Mouse (Mus musculus): ENCODE data around the gene Zfand4. TPM values are rescaled to one million over a fixed set of nuclear protein-coding genes. Genes with fewer than 3 reads are reported as not detected.
"Not testable (repeated sequence)": the region's sequence is repeated elsewhere in the genome, so short reads cannot be mapped to it uniquely, and the experiment has no call there.

The Zfand4 gene
- total RNA-seq (2017) = 18.5 and 25.0 TPM in 2 replicates

DNA sequence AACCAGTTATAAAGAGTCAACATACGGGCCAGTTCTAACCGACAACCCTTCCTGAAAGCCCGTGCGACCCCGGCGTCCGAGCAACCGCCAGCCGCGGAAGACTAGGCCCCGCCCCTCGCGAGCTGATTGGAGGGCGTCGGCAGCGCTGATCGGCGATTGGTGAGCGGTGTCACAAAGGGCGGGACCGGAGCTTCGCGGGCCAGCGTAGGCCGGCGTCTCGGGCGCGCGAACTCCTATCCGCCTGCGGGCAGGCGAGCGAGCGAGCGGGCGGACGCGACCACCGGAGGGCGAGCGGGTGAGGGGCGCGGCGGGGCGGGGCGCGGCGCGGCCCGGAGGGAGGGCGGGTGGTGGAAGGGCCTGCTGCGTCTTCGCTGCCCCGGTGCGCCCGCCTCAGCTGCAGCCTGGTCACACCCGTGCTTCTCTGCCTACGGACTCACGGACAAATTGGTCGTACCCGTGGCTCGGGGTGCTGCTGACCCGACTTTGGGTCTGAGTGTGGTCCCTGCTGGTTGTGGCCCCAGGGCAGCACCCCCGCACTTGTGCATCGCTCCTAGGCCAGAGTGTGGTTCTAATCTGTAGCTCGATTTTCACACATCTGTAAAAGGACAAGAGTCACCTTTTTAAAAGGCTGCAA is at the start of gene Zfand4:
TSS of gene Zfand4 (plus strand) at position 205 of the 634 bp plus-strand sequence.
- ATAC-seq (replicated peaks; ENCODE audit: low read depth, poor library complexity, severe bottlenecking) = peak; percentile 89

DNA sequence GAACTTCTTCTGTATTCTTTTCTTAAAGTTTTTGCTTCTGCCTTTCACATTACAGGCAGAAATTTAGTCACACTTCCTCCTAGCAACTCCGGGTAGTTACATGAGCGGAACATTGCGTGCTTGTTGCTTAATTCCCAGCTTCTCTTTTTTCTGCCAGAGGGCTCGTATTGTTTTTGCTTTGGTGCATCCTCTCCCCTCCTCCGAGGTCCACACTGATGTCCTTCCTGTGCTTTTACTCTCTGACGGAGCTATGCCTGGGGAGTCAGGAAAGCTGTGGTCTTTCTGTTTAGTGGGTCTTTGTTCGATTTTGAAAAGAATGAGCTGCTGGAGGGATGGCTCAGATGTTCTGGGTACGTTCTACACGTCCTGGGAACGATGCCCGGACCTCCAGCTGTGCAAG is 36.3 kb upstream of the Zfand4 start:
- ATAC-seq (replicated peaks; ENCODE audit: low read depth, poor library complexity, severe bottlenecking) = peak; percentile 72

DNA sequence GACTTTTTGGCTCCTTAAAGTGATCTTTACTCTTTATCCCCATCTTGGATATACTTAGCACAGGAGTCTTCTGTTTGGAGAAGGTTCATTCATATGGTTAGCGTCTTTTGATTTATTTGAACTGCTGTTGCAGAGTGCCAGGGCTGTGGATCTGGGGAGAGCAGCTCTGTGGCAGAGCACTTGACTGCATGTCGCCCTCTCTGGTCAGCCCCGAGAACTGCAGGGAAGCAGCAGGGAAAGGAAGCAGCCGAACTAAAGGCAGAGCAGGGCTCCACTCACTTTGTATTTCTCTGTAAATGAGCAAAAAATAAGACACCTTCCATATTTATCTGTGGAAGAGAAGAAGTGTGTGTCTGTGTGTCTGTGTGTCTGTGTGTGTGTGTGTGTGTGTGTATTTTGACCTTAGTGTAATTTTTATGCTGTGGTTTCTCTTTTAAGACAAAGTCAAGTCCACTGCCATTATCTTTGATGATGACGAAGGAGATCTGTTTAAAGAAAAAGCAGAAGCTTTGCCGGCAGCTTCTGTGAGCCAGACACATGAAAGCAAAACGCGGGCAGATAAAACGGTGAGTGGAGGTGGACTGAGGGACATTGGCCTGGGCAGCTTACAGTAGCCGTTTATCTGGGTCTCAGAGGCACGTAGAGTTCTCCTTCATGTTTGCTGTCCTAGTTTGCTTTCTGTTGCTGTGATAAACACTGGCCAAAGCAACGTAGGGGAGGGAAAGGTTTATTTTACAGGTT is 35.1 kb upstream of the Zfand4 start:
- ATAC-seq (replicated peaks; ENCODE audit: low read depth, poor library complexity, severe bottlenecking) = peak; percentile 95

DNA sequence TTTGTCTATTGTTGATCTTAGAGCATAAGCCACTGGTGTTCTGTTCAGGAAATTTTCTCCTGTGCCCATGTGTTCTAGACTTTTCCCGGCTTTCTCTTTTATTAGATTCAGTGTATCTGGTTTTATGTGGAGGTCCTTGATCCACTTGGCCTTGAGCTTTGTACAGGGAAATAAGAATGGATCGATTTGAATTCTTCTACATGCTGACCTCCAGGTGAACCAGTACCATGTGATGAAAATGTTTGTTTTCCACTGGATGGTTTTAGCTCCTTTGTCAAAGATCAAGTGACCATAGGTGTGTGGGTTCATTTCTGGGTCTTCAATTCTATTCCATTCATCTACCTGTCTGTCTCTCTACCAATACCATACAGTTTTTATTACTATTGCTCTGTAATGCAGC is 29.2 kb upstream of the Zfand4 start:
- ATAC-seq (replicated peaks; ENCODE audit: low read depth, poor library complexity, severe bottlenecking) = not testable (repeated sequence)

DNA sequence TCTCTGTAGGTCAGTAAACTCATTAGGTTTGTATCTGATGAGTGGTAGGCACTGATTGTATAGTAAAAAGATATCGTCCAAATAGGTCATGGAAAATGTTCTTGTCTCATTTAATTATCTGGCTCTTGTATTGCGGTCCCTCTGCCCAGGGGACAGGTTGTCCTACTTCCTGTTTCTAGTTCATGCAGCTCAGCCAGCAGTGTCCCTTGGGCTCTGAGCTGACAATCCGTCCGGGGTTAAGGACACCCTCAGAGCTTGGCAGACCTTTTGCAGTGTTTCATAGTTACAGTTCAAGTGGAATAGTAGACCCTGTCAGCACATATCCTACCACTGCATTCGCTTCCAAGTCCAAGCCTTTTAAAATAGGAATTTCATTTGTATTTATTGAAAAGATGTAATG is 28.7 kb upstream of the Zfand4 start:
- no peak for ATAC-seq (replicated peaks; ENCODE audit: low read depth, poor library complexity, severe bottlenecking)

DNA sequence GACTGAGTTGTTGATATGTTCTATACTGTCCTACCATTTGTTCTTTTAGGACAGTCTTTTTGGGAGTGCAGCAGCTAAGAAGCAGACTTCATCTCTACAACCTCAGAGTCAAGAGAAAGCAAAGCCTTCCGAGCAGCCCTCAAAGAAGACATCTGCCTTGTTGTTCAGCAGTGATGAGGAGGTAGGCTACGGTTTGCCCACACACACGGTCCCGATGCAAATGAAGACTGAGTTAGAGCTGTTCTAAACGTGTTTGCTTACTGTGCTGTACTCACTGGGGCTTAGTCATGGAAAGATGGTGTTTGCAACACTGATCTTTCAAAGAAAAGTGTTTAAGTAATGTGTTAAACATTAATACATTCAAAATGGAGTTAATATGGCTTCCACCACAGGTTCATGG is 25.9 kb upstream of the Zfand4 start:
- no peak for ATAC-seq (replicated peaks; ENCODE audit: low read depth, poor library complexity, severe bottlenecking)

DNA sequence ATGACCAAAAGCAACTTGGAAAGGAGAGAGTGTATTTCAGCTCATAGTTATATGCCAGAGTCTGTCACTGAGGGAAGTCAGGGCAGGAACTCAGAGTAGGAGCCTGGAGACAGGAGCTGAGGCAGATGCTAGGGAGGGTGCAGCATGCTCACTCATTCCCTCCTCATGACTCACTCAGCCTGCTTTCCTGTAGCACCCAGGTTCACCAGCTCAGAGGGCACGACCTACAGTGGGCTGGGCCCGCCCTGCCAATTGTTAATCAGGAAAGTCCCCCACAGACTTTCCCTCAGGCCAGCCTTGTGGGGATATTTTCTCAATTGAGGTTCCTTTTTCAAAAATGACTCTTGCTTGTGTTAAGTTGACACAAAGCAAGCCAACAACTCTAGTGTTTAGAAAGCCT is 23.7 kb upstream of the Zfand4 start:
- no peak for ATAC-seq (replicated peaks; ENCODE audit: low read depth, poor library complexity, severe bottlenecking)

DNA sequence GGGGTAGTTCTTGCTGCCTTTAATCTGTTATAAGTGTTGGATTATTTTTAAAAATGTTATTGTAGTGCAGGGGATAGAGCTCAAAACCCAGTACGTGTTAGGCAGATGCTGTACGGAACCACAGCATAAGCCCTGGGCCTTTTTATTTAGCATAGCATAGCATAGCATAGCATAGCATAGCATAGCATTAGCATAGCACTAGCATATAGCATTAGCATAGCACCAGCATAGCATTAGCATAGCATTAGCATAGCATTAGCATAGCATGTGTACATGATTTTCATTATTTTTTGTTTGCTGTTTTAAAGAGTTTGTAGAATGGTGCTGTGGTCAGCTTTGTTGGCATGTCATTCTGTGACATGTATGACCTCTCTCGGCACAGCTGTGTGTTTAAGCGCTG is 4.4 kb upstream of the Zfand4 start:
- ATAC-seq (replicated peaks; ENCODE audit: low read depth, poor library complexity, severe bottlenecking) = no peak

DNA sequence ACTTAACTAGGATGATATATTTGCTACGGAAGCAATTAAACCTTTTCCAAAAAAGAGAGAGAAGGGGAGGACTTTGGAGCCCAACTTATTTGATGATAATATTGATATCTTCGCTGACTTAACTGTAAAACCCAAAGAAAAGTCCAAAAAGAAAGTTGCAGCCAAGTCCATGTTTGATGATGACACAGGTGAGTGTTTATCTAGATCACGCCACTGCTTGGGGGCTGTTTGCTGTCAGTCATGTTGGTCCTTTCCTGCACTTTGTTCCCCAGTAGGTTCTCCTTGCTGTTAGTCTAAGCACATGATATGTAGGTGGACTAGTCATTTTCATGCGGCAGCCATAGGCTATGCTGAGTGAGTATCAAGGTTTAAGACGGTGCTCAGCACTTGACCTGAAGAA is 3.5 kb upstream of the Zfand4 start:
- no peak for ATAC-seq (replicated peaks; ENCODE audit: low read depth, poor library complexity, severe bottlenecking)

DNA sequence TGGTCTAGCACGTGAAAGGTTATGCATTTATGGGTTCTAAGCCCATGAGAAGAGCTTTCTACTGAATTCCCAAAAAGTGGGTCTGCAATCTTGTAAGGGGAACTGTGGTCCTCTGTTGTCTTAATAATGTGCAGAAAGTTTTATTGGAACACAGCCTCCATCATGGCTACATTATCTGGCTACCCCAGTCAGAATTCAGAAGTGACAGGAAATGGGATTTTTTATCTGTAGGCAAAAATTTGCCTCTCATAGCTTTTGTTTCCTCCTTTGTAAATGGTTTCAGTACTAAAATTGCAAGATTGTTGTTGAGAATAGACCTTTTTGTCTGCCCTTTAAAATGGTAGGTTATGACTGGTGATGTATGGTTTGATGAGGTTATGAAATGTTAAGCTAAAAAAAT is 1.2 kb upstream of the Zfand4 start:
- ATAC-seq (replicated peaks; ENCODE audit: low read depth, poor library complexity, severe bottlenecking) = no peak

DNA sequence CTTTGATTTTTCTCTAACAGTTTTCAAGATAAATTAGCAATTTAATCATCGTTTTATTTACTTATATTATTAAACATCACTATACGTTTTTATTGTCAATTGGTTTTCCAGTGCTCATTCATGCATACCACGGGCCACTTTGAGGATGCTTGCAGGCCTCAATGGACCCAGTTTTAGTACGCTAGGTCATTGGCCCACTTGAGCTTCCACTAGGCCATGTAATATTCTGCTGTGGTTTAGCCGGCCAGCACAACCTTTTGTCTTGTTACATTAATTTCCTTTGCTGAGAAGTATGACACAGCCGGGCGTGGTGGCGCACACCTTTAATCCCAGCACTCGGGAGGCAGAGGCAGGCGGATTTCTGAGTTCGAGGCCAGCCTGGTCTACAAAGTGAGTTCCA is 814 bp downstream of the Zfand4 start:
- no peak for ATAC-seq (replicated peaks; ENCODE audit: low read depth, poor library complexity, severe bottlenecking)

DNA sequence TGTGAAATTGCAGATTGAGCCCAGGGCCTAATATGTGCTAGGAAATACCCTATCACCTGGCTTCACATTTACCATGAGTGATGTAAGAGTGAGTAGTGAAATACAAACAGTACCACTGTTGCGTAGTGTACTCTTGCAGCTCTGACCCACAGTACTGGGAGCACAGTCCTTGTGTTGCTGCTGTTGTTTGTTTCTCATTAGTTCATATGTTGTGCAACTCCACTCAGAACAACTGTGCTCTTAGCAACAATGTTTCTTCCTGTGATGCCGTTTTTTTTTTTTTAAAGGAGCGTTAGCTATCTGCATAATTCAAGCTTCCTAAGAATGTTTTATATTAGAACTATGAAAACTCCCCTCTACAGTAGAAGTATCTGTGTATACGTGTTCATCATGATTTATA is 1.6 kb downstream of the Zfand4 start:
- no peak for ATAC-seq (replicated peaks; ENCODE audit: low read depth, poor library complexity, severe bottlenecking)

DNA sequence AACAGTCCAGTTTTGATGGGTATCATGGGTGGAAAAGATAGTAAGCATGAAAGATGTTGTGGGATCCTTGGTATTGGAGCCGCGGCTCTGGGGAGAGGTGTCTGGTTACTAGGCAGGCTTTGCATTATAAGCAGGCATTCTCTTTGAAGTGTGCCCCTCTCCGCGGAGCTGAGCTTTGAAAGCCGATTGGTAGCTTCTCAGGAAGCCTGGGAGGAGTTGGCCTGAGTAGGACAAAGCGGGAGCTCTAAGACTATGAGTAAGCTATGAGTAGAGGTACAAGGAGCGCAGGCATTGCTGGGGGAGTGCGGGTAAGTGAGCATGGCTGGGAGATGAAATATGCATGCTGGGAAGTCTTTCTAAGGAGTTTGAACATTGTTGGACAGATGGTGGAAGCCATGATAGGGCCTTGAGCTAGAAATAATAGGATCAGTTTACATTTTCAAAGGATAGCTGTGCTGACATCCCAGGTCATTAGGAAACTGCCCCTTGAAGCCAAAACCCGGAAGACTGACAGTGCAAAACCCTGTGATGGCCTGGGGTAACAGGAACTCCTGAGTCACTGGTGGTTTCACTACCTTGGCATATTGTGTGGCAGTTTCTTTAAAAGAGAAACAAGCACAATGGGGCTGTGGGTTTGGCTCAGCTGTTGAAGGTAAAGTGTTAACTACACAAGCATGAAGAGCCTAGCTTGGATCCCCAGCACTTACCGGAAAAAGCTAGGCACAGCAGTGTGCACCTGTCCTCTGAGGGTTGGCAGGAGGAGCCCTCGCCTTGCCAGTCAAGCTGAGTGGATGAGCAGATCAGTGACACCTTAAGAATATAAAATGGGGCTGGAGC is 2.5 kb downstream of the Zfand4 start:
- peak; percentile 54 for ATAC-seq (replicated peaks; ENCODE audit: low read depth, poor library complexity, severe bottlenecking)

DNA sequence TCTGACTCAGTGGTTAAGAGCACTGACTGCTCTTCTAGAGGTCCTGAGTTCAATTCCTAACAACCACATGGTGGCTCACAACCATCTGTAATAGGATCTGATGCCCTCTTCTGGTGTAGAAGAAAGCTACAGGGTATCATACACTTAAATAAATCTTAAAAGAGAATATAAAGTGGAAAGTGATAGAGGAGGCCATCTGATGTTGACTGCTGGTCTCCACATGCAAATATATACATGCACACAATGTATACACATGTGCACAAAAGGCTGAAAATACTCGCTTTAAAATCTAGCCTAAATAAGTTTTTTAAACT is 3.0 kb downstream of the Zfand4 start:
- no peak for ATAC-seq (replicated peaks; ENCODE audit: low read depth, poor library complexity, severe bottlenecking)

DNA sequence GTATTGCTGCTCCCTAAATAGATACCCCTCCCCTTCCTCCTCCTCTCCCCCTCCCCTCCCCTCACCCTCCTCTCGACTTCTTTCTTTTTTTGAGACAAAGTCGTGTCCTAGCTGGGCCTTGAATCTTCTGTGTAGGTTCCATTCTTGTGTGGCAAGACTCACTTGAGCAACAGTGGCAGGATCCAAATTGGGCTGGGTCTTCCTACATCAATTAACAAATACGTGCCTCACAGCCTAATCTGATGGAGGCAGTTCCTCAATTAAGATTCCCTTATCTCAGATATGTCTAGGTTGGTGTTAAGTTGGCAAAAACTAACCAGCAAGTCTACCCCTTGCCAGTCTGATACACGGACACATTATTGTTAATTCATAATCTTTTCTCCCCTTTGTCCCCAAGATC is 11.7 kb downstream of the Zfand4 start:
- ATAC-seq (replicated peaks; ENCODE audit: low read depth, poor library complexity, severe bottlenecking) = no peak

DNA sequence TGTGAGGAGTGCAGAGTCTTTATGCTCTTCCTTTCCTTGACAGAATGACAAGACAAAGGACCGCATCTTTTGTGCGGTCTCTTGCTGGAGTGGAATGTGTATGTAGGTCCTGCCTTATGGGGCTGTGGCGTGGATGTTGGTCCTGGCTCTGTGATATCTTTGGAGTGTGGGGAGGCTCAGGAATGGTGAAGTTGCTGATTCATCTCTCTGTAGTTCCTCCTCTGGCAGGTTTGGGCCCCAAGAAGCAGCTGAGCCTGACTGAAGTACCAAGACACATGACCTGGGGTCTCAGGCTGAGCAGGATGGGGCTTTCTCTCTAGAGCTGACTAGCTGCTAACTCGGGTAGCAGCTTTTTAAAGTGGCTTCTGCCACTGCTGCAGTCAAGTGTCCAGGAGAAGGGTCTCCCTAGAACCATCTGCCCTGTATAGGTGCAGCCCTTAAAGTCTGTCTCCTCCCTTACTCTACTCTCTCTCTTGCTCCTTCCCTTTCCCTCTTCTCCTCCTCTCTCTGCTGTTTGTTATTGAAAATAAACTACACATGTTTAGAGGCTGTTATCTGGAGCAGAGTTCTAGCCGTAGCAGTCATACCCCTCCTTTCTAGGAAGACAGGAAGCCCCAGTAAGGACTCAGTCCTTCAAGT is 14.8 kb downstream of the Zfand4 start:
- ATAC-seq (replicated peaks; ENCODE audit: low read depth, poor library complexity, severe bottlenecking) = 0 out of 2 replicates have a peak, but pooled peaks have one; percentile 32

DNA sequence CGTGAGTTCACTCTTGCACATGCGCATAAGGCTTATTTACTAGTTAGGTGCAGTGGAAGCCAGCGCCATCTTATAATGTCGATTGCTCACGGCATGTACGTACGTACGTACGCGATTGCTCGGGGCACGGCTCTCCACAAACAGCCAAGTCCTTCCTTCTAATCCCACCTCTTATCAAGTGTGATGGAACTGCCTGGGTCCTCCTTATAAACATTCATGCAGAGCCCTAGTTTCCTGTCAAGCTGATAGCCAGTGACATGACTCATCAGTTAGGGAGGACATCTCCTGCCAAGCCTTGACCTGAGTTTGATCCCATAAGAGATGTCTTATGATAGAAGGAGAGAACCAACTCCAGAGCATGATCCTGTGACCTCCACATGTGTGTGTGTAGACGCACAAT is 17.0 kb downstream of the Zfand4 start:
- no peak for ATAC-seq (replicated peaks; ENCODE audit: low read depth, poor library complexity, severe bottlenecking)

DNA sequence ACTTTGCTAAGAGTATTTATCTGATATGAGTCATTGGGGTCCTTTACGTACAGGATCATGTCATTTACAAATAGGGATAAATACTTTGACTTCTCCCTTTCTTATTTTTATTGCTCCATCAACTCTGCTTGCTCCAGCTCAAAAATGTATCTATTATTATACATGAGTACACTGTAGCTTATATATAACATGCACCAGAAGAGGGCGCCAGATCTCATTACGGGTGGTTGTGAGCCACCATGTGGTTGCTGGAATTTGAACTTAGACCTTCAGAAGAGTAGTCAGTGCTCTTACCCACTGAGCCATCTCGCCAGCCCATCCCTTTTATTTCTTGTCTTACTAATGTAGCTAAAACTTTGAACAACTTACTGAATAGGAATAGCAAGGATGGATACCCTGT is 18.5 kb downstream of the Zfand4 start:
- ATAC-seq (replicated peaks; ENCODE audit: low read depth, poor library complexity, severe bottlenecking) = no peak

DNA sequence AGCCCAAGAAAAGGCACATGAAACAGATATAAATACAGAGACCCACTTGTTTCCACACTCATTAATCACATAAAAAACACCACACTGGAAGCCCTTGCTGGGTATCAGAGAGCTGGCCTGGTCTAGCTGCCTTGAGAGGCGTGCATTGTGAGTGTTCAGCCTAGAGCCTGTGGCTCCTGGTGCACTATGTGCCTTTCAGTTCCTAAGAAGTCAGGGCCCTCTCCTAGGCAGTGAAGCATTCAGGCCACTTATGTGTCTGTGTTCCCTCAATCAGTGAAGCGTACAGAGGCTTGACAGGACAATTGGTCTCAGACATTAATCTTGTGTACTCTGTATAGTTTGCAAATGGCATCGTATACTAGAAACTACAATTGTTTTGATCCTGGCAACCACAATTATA is 19.3 kb downstream of the Zfand4 start:
- no peak for ATAC-seq (replicated peaks; ENCODE audit: low read depth, poor library complexity, severe bottlenecking)

DNA sequence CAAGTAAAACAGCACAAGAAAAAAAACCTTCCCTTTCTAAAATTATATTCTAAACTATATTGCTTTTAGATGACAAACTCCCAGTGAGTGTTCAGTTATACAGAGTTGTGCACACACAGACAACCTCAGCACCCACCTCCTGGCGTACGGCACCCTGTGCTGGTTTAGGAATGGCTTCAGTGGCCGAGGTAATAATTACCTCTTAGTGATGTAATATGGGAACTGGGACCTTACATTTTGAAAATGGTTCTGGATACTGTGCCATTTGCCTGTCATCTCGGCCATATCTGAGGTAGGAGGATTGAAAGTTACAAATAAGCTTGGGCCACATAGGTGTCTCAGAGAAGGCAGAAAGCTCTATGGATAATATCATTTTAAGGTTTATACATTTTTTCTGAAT is 22.3 kb downstream of the Zfand4 start:
- no peak for ATAC-seq (replicated peaks; ENCODE audit: low read depth, poor library complexity, severe bottlenecking)

Measured in common myeloid progenitor, adult 5-6 weeks (primary cell).